Mouse (Mus musculus) hindbrain, embryonic 13.5 days (tissue): Measurements from ENCODE around the gene Idh3g. TPM values are rescaled to one million over a fixed set of nuclear protein-coding genes. Genes with fewer than 3 reads are reported as not detected.

Experiments
- ATAC-seq: fragments of 200-750 bp; cut with Nextera tagmentation; 2 replicates; pipeline ENCODE4 v1.8.0; 2017; ENCODE audit warnings: moderate TSS enrichment; ENCODE audit not compliant: low FRiP score
- H3K27ac ChIP-seq: fragments of 300-500 bp; sonication (generic); 2 replicates; pipeline ENCODE4 v1.5.1; 2015; ENCODE audit warnings: inconsistent platforms, mild to moderate bottlenecking, moderate library complexity
- H3K27me3 ChIP-seq: fragments of 300-500 bp; sonication (generic); 2 replicates; pipeline ENCODE4 v1.6.1; 2015; ENCODE audit warnings: mild to moderate bottlenecking, inconsistent platforms
- H3K36me3 ChIP-seq: fragments of 300-500 bp; sonication (generic); 2 replicates; pipeline ENCODE4 v1.6.1; 2015; ENCODE audit warnings: mild to moderate bottlenecking, inconsistent platforms
- H3K4me1 ChIP-seq: fragments of 300-500 bp; sonication (generic); replicated peaks from 2 replicates; pipeline ENCODE4 v1.6.1; 2015; ENCODE audit warnings: inconsistent platforms
- H3K4me2 ChIP-seq: fragments of 300-500 bp; sonication (generic); 2 replicates; pipeline ENCODE4 v1.6.1; 2015; ENCODE audit warnings: inconsistent platforms, mild to moderate bottlenecking, moderate library complexity
- H3K4me3 ChIP-seq: fragments of 300-500 bp; sonication (generic); 2 replicates; pipeline ENCODE4 v1.5.1; 2015; ENCODE audit warnings: mild to moderate bottlenecking, inconsistent platforms
- H3K9ac ChIP-seq: fragments of 300-500 bp; sonication (generic); 2 replicates; pipeline ENCODE4 v1.6.1; 2015; ENCODE audit warnings: mild to moderate bottlenecking, inconsistent platforms
- H3K9me3 ChIP-seq: fragments of 300-500 bp; sonication (generic); 2 replicates; pipeline ENCODE4 v1.6.1; 2016; ENCODE audit warnings: inconsistent platforms
- WGBS: fragments of 180-500 bp; shearing (Covaris S2); methylation state at CpG from one replicate; pipeline ENCODE4 v1.1.7; 2015; 5-methylcytosine and 5-hydroxymethylcytosine counted together
- polyA plus RNA-seq: library from polyadenylated mRNA; unstranded; fragments of >200 nt; fragmentation: Nextera tagmentation; extraction: Ambion mirVana; gene quantifications from 2 replicates; pipeline ENCODE4 v1.2.1, GENCODE M21; 2015

Gene Idh3g
- 223 and 228 TPM in 2 replicates for polyA plus RNA-seq

- H3K4me1 ChIP-seq, result peaks cover 31% of the 10 kb centered on the region
- H3K9ac ChIP-seq, result peak within 1 kb of the TSS; percentile 81
- ATAC-seq, result peak; percentile 98
- peak within 1 kb of the TSS; percentile 55 for H3K4me3 ChIP-seq
- 15% methylated on average over 52 of the region's 52 CpGs for WGBS
- H3K4me2 ChIP-seq, result peak within 1 kb of the TSS; percentile 67
- no peaks in the 10 kb centered on the region for H3K9me3 ChIP-seq
- peaks cover 19% of the 10 kb centered on the region for H3K36me3 ChIP-seq
- H3K27me3 ChIP-seq, result no peaks in the 10 kb centered on the region
- H3K27ac ChIP-seq, result peak within 1 kb of the TSS; percentile 89
Observed at GRCm38 (mm10) chrX:73786364-73787224, at the start of gene Idh3g, which contains the start of gene Ssr4. Idh3g (minus strand) TSS chrX:73786897. Ssr4 (plus strand) TSS chrX:73787028.

- no peak overlapping the region for H3K4me3 ChIP-seq
- H3K9ac ChIP-seq, result no peak overlapping the region
- H3K4me1 ChIP-seq, result no peaks in the 10 kb centered on the region
- no peaks in the 10 kb centered on the region for H3K36me3 ChIP-seq
- no peaks in the 10 kb centered on the region for H3K9me3 ChIP-seq
- H3K27me3 ChIP-seq, result no peaks in the 10 kb centered on the region
- H3K27ac ChIP-seq, result no peak overlapping the region
- no peak overlapping the region for H3K4me2 ChIP-seq
- no peak for ATAC-seq
- 96% methylated on average over 1 of the region's 1 CpGs for WGBS
Observed at GRCm38 (mm10) chrX:73835731-73836130, 49.0 kb upstream of the Idh3g start.

- ATAC-seq, result peak; percentile 90
- WGBS, result 22% methylated on average over 47 of the region's 84 CpGs
Observed at GRCm38 (mm10) chrX:73824185-73825151, 37.8 kb upstream of the Idh3g start, which contains the start of gene Pdzd4. Pdzd4 (minus strand) TSS chrX:73824969.

GRCm38 (mm10) chrX:73823747-73824146, 37.0 kb upstream of the Idh3g start:
- Histone ChIP-seq H3K36me3 (no peaks in the 10 kb centered on the region), H3K4me3 (peak overlapping the region; percentile 59), H3K9ac (peak overlapping the region; percentile 83), H3K4me1 (peaks cover 18% of the 10 kb centered on the region), H3K27ac (no peak overlapping the region), H3K4me2 (peak overlapping the region; percentile 66), H3K9me3 (no peaks in the 10 kb centered on the region), H3K27me3 (no peaks in the 10 kb centered on the region)
- ATAC-seq, result peak; percentile 61
- 17% methylated on average over 17 of the region's 17 CpGs for WGBS

More at GRCm38 (mm10) chrX:73824185-73825151, 37.8 kb upstream of the Idh3g start, which contains the start of gene Pdzd4:
- Histone ChIP-seq H3K9ac (peak within 1 kb of the TSS; percentile 83), H3K9me3 (no peaks in the 10 kb centered on the region), H3K36me3 (no peaks in the 10 kb centered on the region), H3K4me1 (peaks cover 18% of the 10 kb centered on the region), H3K4me3 (peak within 1 kb of the TSS; percentile 59), H3K27ac (peak within 1 kb of the TSS; percentile 94), H3K27me3 (no peaks in the 10 kb centered on the region), H3K4me2 (peak within 1 kb of the TSS; percentile 66)

GRCm38 (mm10) chrX:73816596-73817314, 30.1 kb upstream of the Idh3g start:
- H3K4me1 ChIP-seq, result peaks cover 8% of the 10 kb centered on the region
- H3K9me3 ChIP-seq, result no peaks in the 10 kb centered on the region
- H3K4me3 ChIP-seq, result no peak overlapping the region
- no peak overlapping the region for H3K9ac ChIP-seq
- no peaks in the 10 kb centered on the region for H3K36me3 ChIP-seq
- 45% methylated on average over 3 of the region's 3 CpGs for WGBS
- H3K27me3 ChIP-seq, result no peaks in the 10 kb centered on the region
- ATAC-seq, result no peak
- no peak overlapping the region for H3K27ac ChIP-seq
- H3K4me2 ChIP-seq, result no peak overlapping the region

GRCm38 (mm10) chrX:73815072-73815471, 28.4 kb upstream of the Idh3g start:
- Histone ChIP-seq H3K27ac (peak overlapping the region; percentile 88), H3K4me1 (0 out of 2 replicates have a peak, but pooled peaks cover 3% of the 10 kb centered on the region), H3K36me3 (no peaks in the 10 kb centered on the region), H3K9me3 (no peaks in the 10 kb centered on the region), H3K27me3 (no peaks in the 10 kb centered on the region), H3K4me3 (peak overlapping the region; percentile 33), H3K9ac (peak overlapping the region; percentile 71), H3K4me2 (peak overlapping the region; percentile 52)
- WGBS, result 11% methylated on average over 14 of the region's 14 CpGs
- peak; percentile 88 for ATAC-seq

GRCm38 (mm10) chrX:73805814-73806213, 19.1 kb upstream of the Idh3g start:
- Histone ChIP-seq H3K9ac (no peak overlapping the region), H3K27me3 (no peaks in the 10 kb centered on the region), H3K4me3 (no peak overlapping the region), H3K4me1 (peaks cover 9% of the 10 kb centered on the region), H3K27ac (peak overlapping the region; percentile 44; the same call in 1 of the 2 replicates), H3K4me2 (no peak overlapping the region), H3K36me3 (no peaks in the 10 kb centered on the region), H3K9me3 (no peaks in the 10 kb centered on the region)
- WGBS, result 79% methylated on average over 1 of the region's 1 CpGs
- ATAC-seq, result 0 out of 2 replicates have a peak, but pooled peaks have one; percentile 52

GRCm38 (mm10) chrX:73798502-73798901, 11.8 kb upstream of the Idh3g start:
- no peak overlapping the region for H3K4me3 ChIP-seq
- H3K27me3 ChIP-seq, result no peaks in the 10 kb centered on the region
- H3K4me1 ChIP-seq, result no peaks in the 10 kb centered on the region
- 43% methylated on average over 9 of the region's 9 CpGs for WGBS
- no peak overlapping the region for H3K27ac ChIP-seq
- H3K4me2 ChIP-seq, result no peak overlapping the region
- ATAC-seq, result 0 out of 2 replicates have a peak, but pooled peaks have one; percentile 47
- no peak overlapping the region for H3K9ac ChIP-seq
- H3K9me3 ChIP-seq, result no peaks in the 10 kb centered on the region
- peaks cover 21% of the 10 kb centered on the region for H3K36me3 ChIP-seq

GRCm38 (mm10) chrX:73797511-73797910, 10.8 kb upstream of the Idh3g start:
- no peak for ATAC-seq
- Histone ChIP-seq H3K36me3 (peaks cover 21% of the 10 kb centered on the region), H3K27me3 (no peaks in the 10 kb centered on the region), H3K27ac (no peak overlapping the region), H3K4me2 (no peak overlapping the region), H3K4me3 (no peak overlapping the region), H3K9ac (no peak overlapping the region), H3K4me1 (no peaks in the 10 kb centered on the region), H3K9me3 (no peaks in the 10 kb centered on the region)
- 95% methylated on average over 2 of the region's 2 CpGs for WGBS

- Histone ChIP-seq H3K9ac (no peak overlapping the region), H3K27me3 (no peaks in the 10 kb centered on the region), H3K9me3 (no peaks in the 10 kb centered on the region), H3K4me2 (no peak overlapping the region), H3K36me3 (peaks cover 38% of the 10 kb centered on the region), H3K4me3 (no peak overlapping the region), H3K4me1 (peaks cover 6% of the 10 kb centered on the region), H3K27ac (no peak overlapping the region)
- ATAC-seq, result no peak
- 36% methylated on average over 1 of the region's 1 CpGs for WGBS
Observed at GRCm38 (mm10) chrX:73793505-73793904, 6.8 kb upstream of the Idh3g start.

GRCm38 (mm10) chrX:73793039-73793438, 6.3 kb upstream of the Idh3g start:
- H3K9ac ChIP-seq, result no peak overlapping the region
- no peaks in the 10 kb centered on the region for H3K9me3 ChIP-seq
- H3K4me1 ChIP-seq, result peaks cover 11% of the 10 kb centered on the region
- no peak for ATAC-seq
- H3K4me2 ChIP-seq, result no peak overlapping the region
- H3K36me3 ChIP-seq, result peaks cover 38% of the 10 kb centered on the region
- H3K27me3 ChIP-seq, result no peaks in the 10 kb centered on the region
- no peak overlapping the region for H3K4me3 ChIP-seq
- H3K27ac ChIP-seq, result no peak overlapping the region
